Mouse (Mus musculus) megakaryocyte, embryonic 14.5 days (primary cell): ENCODE data around the gene Glo1.

ENCODE experiments used
- FLI1 ChIP-seq: IDR thresholded peaks from 2 replicates; pipeline ENCODE4 v1.6.1; 2012; ENCODE audit warnings: low read length, inconsistent platforms, mixed read lengths
- GATA1 ChIP-seq: IDR thresholded peaks from 3 replicates; pipeline ENCODE4 v1.6.1; 2012; ENCODE audit warnings: mixed read lengths, low read length, inconsistent platforms, borderline replicate concordance

GRCm38 (mm10) chr17:30562770-30563169 is 63.9 kb downstream of the Glo1 start:
- TF ChIP-seq GATA1 (no peak), FLI1 (no peak)
